Mouse (Mus musculus) embryonic fibroblast, embryonic 13.5 days (primary cell): ENCODE results near the gene Bcor. TPM values are rescaled to one million over a fixed set of nuclear protein-coding genes. Genes with fewer than 3 reads are reported as not detected.

Experiments used
- H3K27ac ChIP-seq: 2 replicates; pipeline ENCODE4 v1.5.1; 2012; ENCODE audit warnings: low read length, control low read depth, inconsistent platforms; ENCODE audit not compliant: insufficient read depth
- H3K4me1 ChIP-seq: 2 replicates; pipeline ENCODE4 v1.6.1; 2011; ENCODE audit warnings: low read length; ENCODE audit not compliant: control insufficient read depth, insufficient read depth
- H3K4me3 ChIP-seq: 2 replicates; pipeline ENCODE4 v1.5.1; 2011; ENCODE audit warnings: mild to moderate bottlenecking, control low read depth, low read length; ENCODE audit not compliant: insufficient read depth
- CTCF ChIP-seq: IDR thresholded peaks from 2 replicates; pipeline ENCODE4 v1.5.1; 2011; ENCODE audit warnings: mild to moderate bottlenecking, control low read depth, low read length, moderate library complexity, borderline replicate concordance; ENCODE audit not compliant: insufficient read depth
- POLR2A ChIP-seq: IDR thresholded peaks from 2 replicates; pipeline ENCODE4 v1.6.1; 2011; ENCODE audit warnings: low read depth, mild to moderate bottlenecking, control low read depth, low read length, moderate library complexity
- polyA plus RNA-seq: library from polyadenylated mRNA; stranded (reverse); fragments of >200 nt; gene quantifications from 2 replicates; pipeline ENCODE4 v1.2.4, GENCODE M21; 2011; ENCODE audit warnings: low read depth; ENCODE audit not compliant: missing spikeins, insufficient read length

The Bcor gene
- polyA plus RNA-seq, 1 experiment = 21.9 TPM

DNA sequence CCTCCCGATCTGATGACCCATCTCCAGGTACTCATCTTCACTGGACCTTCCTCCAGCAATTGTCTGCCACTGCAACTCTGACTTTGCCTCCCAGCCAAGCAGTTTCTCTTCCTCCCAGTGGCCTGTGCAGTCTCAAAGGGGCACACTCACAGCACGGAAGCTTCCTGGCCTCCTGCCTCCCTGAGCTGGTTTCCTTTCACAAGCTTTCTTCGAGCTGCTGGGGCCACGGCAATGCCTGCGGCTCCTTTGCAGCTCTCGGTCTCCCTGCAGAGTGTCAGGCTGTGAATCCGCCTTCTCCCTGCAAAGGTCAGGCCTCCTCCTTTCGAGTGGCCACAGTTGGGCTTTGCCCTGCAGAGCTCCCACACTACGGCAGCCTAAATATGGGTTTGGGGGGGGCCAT, 157.0 kb downstream of the Bcor start:
- Histone ChIP-seq H3K27ac (no peak overlapping the region), H3K4me3 (no peak overlapping the region), H3K4me1 (no peaks in the 10 kb centered on the region; the same call in 1 of the 2 replicates)
- TF ChIP-seq CTCF (no peak), POLR2A (no peak)

DNA sequence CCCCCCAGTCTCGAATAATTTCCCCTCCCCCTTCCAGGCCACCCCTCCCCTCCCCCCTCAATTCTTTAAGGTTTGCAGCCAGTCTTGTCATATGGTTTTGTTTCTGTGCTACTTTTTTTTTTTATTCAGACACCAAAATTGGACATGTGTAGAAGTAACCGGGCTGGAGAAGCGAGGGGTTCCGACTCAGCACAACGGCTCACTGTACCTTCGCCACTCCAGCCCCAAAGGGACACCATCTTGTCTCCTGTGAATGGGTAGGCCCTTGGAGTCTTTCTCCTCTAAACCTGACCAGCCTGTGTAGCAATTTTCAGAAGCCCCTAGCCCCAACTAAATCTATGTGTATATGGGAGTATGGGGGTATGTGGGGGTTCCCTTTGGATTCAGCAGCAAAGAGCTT, 157.6 kb downstream of the Bcor start:
- Histone ChIP-seq H3K4me1 (no peaks in the 10 kb centered on the region; the same call in 1 of the 2 replicates), H3K4me3 (no peak overlapping the region), H3K27ac (no peak overlapping the region)
- no peak for TF ChIP-seq POLR2A
- TF ChIP-seq CTCF = no peak

DNA sequence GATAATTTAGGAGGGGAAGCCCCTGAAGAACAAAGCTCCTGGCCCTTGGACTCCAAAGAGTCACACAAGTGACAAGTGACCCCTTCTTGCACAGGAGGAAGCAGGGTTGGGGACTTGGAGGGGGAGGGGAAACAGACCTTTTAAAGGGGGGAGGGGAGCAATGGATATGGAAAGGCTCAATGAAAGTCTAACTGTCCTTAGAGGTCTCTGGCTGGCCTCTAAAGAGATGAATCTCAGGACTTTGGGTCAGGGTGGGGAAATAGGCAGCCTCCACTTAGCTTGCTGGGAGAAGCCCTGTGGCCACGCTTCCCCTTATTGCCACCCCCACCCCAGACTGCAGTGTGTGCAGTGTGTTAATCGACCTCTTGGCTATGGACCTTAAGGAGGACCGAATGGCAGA, 158.2 kb downstream of the Bcor start:
- Histone ChIP-seq H3K4me1 (no peaks in the 10 kb centered on the region; the same call in 1 of the 2 replicates), H3K4me3 (no peak overlapping the region), H3K27ac (no peak overlapping the region)
- TF ChIP-seq POLR2A (no peak), CTCF (no peak)

DNA sequence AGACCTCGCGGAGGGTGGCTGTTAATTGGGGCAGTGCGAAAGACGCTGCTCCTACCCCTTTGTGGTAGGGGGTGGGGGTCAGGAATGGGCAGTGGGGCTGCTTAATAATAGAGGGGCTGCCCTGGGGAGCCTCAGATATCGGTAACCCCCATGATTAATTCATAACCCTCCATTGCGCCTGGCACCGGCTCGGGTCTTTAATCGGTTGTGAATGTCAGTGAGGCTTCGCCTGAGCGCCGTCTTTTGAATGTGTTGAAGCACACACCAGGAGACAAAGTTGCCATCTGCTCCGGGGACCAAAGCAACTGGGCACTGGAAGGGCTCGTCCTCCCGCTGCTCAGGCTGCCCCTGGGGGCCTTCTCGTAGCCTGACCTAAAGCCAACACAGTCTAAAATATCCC, 158.8 kb downstream of the Bcor start:
- Histone ChIP-seq H3K4me1 (no peaks in the 10 kb centered on the region; the same call in 1 of the 2 replicates), H3K4me3 (no peak overlapping the region), H3K27ac (no peak overlapping the region)
- TF ChIP-seq CTCF (no peak), POLR2A (no peak)

DNA sequence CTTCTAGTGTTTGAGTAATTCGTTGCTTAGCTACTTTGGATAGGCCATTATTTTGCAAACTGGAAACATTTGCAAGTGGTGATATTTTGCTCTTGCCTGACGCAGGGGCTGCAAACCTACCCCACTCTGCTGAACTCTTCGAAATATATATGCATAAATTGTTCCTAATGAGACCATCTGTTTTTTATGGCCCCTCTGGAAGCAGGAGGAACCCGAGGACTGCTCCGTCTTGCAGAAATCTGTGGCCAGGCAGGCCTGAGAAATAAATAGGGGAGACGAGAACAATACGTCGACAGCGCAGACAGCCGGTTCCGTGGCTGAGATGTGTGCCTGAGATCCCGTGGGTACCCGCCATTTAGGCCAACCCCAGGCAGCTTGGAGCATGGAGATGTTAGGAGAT, 159.5 kb downstream of the Bcor start:
- TF ChIP-seq CTCF = no peak
- Histone ChIP-seq H3K4me1 (no peaks in the 10 kb centered on the region; the same call in 1 of the 2 replicates), H3K27ac (no peak overlapping the region), H3K4me3 (no peak overlapping the region)

DNA sequence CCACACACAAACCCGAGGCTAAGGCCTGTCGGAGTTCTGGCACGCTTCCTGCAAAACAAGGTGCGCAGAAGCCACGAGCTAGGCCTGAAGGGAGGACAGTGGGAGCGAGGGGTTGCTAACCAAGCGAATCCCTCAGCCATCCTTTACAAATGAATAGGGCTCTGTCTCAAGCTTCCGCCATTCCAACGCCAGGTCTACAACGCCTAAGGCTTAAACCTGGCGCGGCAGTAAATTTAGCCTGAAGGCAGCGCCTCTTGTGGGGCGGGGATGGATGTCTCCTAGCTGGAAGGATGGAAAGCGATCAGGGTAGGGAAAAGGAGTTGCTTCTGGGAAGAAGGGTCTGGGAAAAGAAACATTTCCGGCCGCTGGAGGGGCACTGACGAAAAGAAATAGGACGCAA, 160.2 kb downstream of the Bcor start:
- no peak for TF ChIP-seq POLR2A
- TF ChIP-seq CTCF = no peak
- Histone ChIP-seq H3K4me1 (no peaks in the 10 kb centered on the region; the same call in 1 of the 2 replicates), H3K27ac (no peak overlapping the region), H3K4me3 (no peak overlapping the region)

DNA sequence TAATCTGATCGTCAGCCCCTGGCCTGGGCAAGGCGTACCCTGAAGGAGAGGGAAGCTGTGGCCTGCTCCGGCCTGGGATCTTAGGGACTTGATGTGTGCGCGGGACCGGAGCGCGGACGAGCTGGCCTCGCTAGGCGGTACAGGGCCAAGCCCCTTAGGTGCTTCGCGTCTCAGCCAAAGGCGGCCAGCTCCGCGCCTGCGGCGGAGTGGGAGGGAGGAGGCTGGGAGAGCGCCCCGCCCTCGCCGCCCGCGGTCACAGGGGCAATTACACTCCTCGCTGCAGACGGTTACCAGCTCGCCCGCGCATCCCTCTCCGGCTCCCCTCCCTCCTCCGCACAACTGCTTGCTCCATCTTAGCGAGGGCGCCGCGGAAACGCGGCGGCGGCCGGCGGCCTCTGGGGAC, 161.2 kb downstream of the Bcor start:
- H3K27ac ChIP-seq = no peak overlapping the region
- TF ChIP-seq POLR2A (no peak), CTCF (no peak)
- 0 out of 2 replicates have a peak overlapping the region, but pooled peaks have one; percentile 16 for H3K4me3 ChIP-seq
- H3K4me1 ChIP-seq = no peaks in the 10 kb centered on the region; the same call in 1 of the 2 replicates

DNA sequence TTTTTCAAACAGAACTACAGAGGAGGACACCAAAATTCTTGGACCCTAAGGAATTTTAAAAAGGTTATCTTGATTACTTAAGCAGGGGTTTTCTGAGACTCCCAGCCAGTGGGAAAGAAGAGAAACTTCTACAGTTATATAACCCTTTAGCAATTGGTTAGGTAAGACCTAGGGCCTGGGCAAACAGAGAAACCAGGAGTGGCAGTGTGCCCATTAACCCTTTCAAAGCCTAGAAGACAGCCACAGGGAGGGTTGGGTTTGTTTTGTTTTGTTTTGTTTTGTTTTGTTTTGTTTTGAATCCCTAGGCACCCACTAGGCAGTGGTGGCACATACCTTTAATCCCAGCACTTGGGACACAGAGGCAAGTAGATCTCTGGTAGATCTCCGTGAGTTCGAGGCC, 163.3 kb downstream of the Bcor start:
- no peak overlapping the region for H3K4me3 ChIP-seq
- H3K4me1 ChIP-seq = no peaks in the 10 kb centered on the region; the same call in 1 of the 2 replicates
- H3K27ac ChIP-seq = no peak overlapping the region
- TF ChIP-seq POLR2A = no peak
- TF ChIP-seq CTCF = no peak

DNA sequence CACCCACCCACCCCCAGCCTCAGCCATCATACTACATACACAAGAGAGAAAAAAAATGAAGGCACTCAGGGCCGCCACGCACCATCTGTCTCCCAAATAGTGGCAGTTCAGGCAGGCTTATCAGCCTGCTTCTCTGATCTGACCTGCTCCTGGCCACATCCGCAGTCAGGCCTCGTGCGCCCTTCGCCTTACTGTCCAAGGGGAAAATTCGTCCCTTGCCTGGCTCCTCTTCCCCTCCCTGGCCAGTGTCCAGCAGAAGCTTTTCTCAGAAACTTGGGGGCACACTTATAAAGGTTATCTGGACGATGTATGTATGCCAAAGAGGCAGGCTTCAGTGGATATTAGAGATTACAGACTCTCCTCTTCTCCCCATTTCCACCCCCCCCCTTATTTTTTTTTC, 163.7 kb downstream of the Bcor start:
- no peak for TF ChIP-seq CTCF
- no peak for TF ChIP-seq POLR2A
- H3K4me1 ChIP-seq = no peaks in the 10 kb centered on the region; the same call in 1 of the 2 replicates
- H3K27ac ChIP-seq = no peak overlapping the region
- H3K4me3 ChIP-seq = no peak overlapping the region

DNA sequence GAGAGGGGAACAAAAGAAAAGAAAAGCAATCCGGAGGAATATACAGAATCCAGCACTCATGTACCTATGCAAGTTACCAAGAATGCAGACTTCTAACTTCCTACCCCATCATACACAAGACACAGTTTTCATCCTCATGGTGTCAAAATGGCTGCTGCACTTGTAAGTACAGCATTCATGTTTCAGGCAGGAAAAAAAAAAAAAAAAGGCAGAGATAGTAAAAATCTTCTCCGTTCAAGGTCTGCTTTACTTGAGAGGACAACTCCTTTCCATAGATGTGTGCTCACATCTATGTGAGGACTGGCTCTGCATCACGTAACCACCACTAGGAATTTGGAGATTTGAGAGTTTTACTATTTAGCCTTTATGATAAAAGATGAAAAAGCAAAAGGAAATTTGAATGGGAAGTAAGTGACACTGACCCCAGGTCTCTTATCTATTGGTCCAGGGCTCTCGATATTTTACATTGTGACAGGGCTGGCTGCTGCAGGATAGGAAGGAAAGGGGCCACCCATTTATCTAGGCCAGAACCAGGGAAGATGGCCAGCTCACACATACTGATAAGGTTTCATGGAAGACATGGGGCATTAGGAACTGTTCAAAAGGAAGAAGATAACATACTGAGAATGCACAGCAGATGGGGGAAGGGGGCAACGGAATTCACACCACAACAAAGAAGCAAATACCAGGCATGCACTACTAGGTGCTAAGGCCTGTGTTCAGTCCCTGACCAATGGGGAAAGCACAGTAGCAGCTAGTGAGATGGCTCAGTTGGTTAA, 166.3 kb downstream of the Bcor start:
- no peak for TF ChIP-seq CTCF
- no peak for TF ChIP-seq POLR2A
- H3K4me1 ChIP-seq = no peaks in the 10 kb centered on the region
- H3K27ac ChIP-seq = no peak overlapping the region

More for the DNA sequence above, 166.3 kb downstream of the Bcor start:
- no peak overlapping the region for H3K4me3 ChIP-seq
